Mouse (Mus musculus): ENCODE measurements around the gene Nkapd1.

DNA sequence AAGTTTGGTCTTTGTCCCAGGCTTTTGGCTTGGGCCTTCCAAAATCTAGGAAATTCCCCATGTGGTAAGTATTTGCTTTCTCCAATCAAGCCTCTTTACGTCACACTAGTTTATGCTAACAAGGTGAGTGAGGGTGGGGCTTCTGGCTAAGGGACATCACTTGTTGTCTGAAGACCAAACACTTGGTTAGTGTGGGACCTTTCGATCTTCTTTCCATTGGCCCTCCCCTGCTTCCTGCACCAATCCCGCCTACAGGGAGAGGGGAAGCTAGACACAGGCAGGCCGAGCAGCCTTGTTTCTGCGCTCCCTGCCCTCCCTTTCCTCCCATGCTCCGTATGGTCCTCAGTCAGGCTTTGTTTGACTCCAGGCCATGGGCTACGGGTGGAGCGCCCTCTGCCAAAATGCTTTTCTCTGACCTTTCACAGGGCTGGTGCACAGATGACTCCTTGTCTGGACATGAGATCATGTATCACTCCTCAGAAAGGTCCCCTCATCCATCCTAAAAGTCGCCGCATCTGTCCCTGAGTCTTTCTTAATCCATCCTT is 29.6 kb upstream of the Nkapd1 start:
- TF ChIP-seq POLR2A (IDR thresholded peaks at IDR 0.05; ENCODE audit: borderline replicate concordance, extremely low read depth, low read depth, low read length) (no peak), CTCF (IDR thresholded peaks at IDR 0.05; ENCODE audit: insufficient read depth, low read length) (no peak)
